Mouse (Mus musculus): Measurements from ENCODE around the gene Gm815. TPM values are rescaled to one million over a fixed set of nuclear protein-coding genes. Genes with fewer than 3 reads are reported as not detected.

Gm815 gene
- not detected in 2 replicates for total RNA-seq (2023)

GRCm38 (mm10) chr19:26885616-26886015 is at the start of gene Gm815:
TSS of gene Gm815 (plus strand) at chr19:26885881.

